Mouse (Mus musculus): ENCODE measurements around the gene B4galnt3.

- no peak for TF ChIP-seq CTCF (IDR thresholded peaks at IDR 0.05; ENCODE audit: borderline replicate concordance, control insufficient read depth, extremely low read depth, insufficient read depth, low read length, poor library complexity)
- no peak for TF ChIP-seq POLR2A (IDR thresholded peaks at IDR 0.05; ENCODE audit: control insufficient read depth, extremely low read depth, insufficient read depth, low read length, poor library complexity)
Measured at GRCm38 (mm10) chr6:120251010-120251409, 43.3 kb downstream of the B4galnt3 start.

Measured in thymus, adult 2 months (tissue).